Mouse (Mus musculus) heart, embryonic 10.5 days (tissue): ENCODE measurements around the gene Dusp13. TPM values are rescaled to one million over a fixed set of nuclear protein-coding genes. Genes with fewer than 3 reads are reported as not detected.
A peak's percentile ranks its signal among the peaks of the same experiment; 100 is the strongest.

Experiments used
- DNase-seq: peaks from one replicate; pipeline ENCODE4 v3.0.0-alpha.2; 2017; ENCODE audit warnings: low spot score
- H3K27ac ChIP-seq: fragments of 300-500 bp; sonication (generic); 2 replicates; pipeline ENCODE4 v1.5.1; 2016; ENCODE audit warnings: mild to moderate bottlenecking
- H3K27me3 ChIP-seq: fragments of 300-500 bp; sonication (generic); 2 replicates; pipeline ENCODE4 v1.6.1; 2016; ENCODE audit warnings: mild to moderate bottlenecking; ENCODE audit not compliant: poor library complexity, insufficient read depth, severe bottlenecking
- H3K36me3 ChIP-seq: fragments of 300-500 bp; sonication (generic); 2 replicates; pipeline ENCODE4 v1.6.1; 2016; ENCODE audit warnings: mild to moderate bottlenecking, moderate library complexity
- H3K4me1 ChIP-seq: fragments of 300-500 bp; sonication (generic); 2 replicates; pipeline ENCODE4 v1.6.1; 2016; ENCODE audit warnings: mild to moderate bottlenecking
- H3K4me3 ChIP-seq: fragments of 300-500 bp; sonication (generic); 2 replicates; pipeline ENCODE4 v1.5.1; 2016; ENCODE audit warnings: mild to moderate bottlenecking, moderate library complexity
- H3K9me3 ChIP-seq: fragments of 300-500 bp; sonication (generic); 2 replicates; pipeline ENCODE4 v1.6.1; 2016; ENCODE audit warnings: mild to moderate bottlenecking, moderate library complexity
- WGBS: fragments of 180-500 bp; shearing (Covaris S2); methylation state at CpG from one replicate; pipeline ENCODE4 v1.1.7; 2016; 5-methylcytosine and 5-hydroxymethylcytosine counted together
- polyA plus RNA-seq: library from polyadenylated mRNA; unstranded; fragments of >200 nt; fragmentation: Nextera tagmentation; extraction: Ambion mirVana; gene quantifications from 2 replicates; pipeline ENCODE4 v1.2.1, GENCODE M21; 2016

Gene Dusp13
- polyA plus RNA-seq, 1 experiment from 2014 or later, result not detected

DNA sequence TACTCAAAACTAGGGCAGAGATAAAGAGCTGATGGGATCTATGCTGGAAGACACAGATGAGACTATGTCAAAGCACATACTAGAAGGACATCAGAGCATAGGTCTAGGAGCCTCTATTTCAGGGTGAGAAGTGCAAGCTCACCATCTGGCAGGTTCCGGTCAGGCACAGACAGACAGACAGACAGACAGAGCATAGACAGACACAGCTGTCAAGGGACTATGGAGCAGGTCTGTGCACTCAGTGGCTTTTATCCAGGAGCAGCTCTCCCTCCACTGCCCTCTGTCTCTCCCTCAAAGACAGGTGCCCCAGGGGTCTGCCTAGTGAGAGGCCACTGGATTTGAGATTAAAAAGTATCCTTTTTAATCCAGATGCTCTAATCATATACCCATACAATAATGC, 6.8 kb downstream of the Dusp13 start:
- peaks cover 17% of the 10 kb centered on the region for H3K4me1 ChIP-seq
- H3K27me3 ChIP-seq, result peaks cover 32% of the 10 kb centered on the region
- WGBS, result 92% methylated on average over 1 of the region's 1 CpGs
- no peak for DNase-seq
- no peaks in the 10 kb centered on the region for H3K36me3 ChIP-seq
- no peak overlapping the region for H3K27ac ChIP-seq
- no peaks in the 10 kb centered on the region for H3K9me3 ChIP-seq
- H3K4me3 ChIP-seq, result no peak overlapping the region

DNA sequence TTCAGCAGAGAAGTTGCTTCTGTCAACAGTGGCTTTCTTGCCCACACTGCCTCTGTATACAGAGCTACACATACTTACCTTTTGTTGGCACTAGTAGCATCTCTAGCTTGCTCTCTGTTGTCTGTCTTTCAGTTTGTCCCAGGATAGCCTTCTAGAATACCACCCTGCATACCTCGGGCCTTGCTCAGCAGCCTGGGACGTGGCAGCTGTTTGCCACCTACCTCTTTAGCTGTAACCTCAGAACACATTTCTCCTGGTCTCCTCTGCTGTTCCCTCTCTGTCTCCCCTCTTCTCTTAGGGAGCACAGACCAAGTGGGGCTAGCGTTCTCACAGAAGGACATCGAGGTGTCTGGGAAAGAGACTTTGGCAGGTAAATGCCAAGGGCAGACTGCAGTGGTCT, 8.5 kb downstream of the Dusp13 start:
- Histone ChIP-seq H3K4me1 (peaks cover 12% of the 10 kb centered on the region), H3K4me3 (no peak overlapping the region), H3K9me3 (no peaks in the 10 kb centered on the region), H3K27ac (no peak overlapping the region), H3K36me3 (no peaks in the 10 kb centered on the region), H3K27me3 (peaks cover 32% of the 10 kb centered on the region)
- no peak for DNase-seq
- 90% methylated on average over 4 of the region's 4 CpGs for WGBS

DNA sequence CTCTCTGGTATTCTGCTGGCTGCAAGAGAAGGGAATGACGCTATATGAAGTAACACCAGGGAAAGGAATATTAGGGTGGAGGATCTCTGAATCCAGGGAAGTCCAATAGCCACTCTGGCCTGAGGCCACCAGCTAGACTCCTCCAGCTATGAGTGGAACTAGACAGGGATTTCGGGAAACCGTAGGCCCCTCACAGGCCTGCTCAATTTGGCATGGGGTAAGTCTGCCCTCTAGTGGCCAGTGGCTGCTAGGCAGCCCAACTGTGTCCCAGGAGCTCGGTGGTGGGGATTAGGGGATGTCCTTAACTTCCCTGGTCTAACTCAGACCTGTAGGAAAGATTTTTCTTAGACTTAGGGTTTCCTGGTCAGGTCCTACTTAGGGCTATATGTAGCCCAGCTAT, 9.2 kb downstream of the Dusp13 start:
- Histone ChIP-seq H3K27me3 (peaks cover 32% of the 10 kb centered on the region), H3K27ac (no peak overlapping the region; the same call in 1 of the 2 replicates), H3K36me3 (no peaks in the 10 kb centered on the region), H3K9me3 (no peaks in the 10 kb centered on the region), H3K4me1 (peaks cover 12% of the 10 kb centered on the region), H3K4me3 (no peak overlapping the region)
- DNase-seq, result peak; percentile 88
- 11% methylated on average over 4 of the region's 4 CpGs for WGBS

DNA sequence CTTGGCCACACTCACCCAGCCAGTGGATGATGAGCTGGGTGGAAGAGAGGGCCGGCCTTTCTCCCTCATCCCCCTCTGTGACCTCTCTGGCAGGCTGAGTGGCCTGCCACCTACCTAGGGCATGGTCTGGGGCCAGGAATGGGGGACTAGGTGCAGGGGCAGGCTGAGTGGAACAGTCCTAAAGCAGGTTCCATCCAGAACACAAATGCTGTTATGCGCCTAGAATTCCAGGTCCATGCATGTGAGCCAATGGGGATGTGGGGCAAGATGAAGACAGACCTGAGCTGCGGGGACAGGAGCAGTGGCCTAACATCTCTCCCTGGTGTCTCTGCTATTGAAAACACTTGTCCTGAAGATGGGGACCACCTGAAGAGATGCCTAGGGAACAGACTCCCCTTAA, 9.7 kb downstream of the Dusp13 start:
- Histone ChIP-seq H3K4me3 (no peak overlapping the region), H3K27me3 (peaks cover 32% of the 10 kb centered on the region), H3K4me1 (peaks cover 12% of the 10 kb centered on the region), H3K9me3 (no peaks in the 10 kb centered on the region), H3K27ac (peak overlapping the region; percentile 37; the same call in 1 of the 2 replicates), H3K36me3 (no peaks in the 10 kb centered on the region)
- WGBS, result 83% methylated on average over 3 of the region's 3 CpGs
- DNase-seq, result no peak

DNA sequence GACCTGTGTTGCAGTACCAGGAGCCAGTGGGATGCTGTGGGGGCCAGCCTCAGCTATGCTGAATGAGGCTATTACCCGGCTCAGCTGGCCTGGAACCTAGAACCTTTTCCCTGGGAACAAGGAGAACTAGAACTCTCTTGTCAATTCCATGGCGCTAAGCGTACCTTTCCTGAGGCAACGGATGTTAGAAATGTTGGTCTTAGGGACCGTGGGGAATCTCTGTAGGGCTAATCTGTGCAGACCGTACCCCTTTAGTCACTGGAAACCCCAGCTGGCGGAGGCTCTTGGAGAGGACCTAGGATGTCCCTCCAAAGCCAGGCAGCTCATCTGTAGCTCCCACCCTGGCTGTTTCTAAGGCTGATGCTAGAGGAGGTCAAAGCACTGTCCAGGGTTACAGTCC, 10.6 kb downstream of the Dusp13 start:
- H3K36me3 ChIP-seq, result no peaks in the 10 kb centered on the region
- WGBS, result 86% methylated on average over 7 of the region's 7 CpGs

DNA sequence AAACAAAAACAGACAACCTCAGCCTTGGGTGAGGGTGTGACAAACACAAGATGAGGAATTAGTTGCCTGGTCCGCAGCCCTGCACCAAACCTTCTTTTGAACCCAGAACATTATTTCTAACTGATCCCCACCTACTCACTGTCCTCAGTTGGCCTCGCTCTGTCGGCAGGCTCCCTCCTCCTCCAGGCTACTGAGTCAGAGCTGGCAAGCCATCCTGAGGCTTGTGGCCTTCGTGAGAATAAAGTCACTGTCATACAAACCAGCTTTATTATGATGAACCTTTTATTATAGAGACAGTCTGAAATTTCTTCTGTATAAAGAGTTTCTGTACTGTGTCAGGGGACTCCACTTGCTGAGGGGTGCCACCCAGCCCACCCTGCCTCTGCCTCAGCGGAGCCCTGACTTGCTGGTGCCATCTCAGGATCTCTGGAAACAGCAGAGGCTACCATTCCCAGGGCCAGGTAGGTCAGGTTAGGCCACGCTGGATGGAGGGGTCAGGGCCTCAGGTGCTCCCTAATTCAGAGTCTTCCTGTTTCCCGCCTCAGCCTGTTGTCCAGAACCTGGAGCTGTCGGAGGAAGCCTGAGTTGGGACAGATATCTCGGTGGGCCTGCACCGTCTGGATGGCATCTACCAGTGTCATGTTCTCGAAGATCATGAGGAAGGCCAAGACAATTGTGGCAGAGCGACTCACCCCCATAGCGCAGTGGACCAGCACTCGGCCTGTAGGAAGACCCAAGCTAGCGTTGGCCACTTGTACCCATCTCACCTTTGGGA, 17.7 kb downstream of the Dusp13 start:
- peaks cover 16% of the 10 kb centered on the region for H3K4me1 ChIP-seq
- H3K9me3 ChIP-seq, result no peaks in the 10 kb centered on the region
- no peaks in the 10 kb centered on the region for H3K27me3 ChIP-seq
- WGBS, result 84% methylated on average over 15 of the region's 15 CpGs
- no peak overlapping the region for H3K27ac ChIP-seq
- peak; percentile 70 for DNase-seq
- no peak overlapping the region for H3K4me3 ChIP-seq
- H3K36me3 ChIP-seq, result no peaks in the 10 kb centered on the region

More for the DNA sequence above, 10.6 kb downstream of the Dusp13 start:
- no peak for DNase-seq
- H3K9me3 ChIP-seq, result no peaks in the 10 kb centered on the region
- H3K4me3 ChIP-seq, result no peak overlapping the region
- H3K27me3 ChIP-seq, result peaks cover 32% of the 10 kb centered on the region
- no peak overlapping the region for H3K27ac ChIP-seq
- H3K4me1 ChIP-seq, result peaks cover 12% of the 10 kb centered on the region

DNA sequence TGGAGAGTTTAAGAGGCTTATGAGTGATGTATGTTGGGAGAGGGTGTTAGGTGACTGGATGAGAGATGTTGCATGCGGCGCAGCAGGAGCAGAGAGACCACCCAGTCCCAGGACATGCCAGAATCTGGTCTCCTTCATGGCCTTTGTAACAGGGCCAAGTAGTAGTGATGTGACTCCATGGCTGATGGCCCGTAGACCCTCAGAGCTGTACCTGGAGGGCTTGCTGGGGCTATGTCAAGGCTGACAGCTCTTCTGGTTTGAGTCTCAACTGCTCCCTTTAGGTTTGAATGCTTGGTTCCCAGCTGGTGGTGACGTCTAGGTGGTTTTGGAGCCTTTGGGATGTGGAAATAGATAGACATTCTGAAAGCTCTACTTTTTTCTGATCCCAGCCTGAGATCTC, 21.0 kb downstream of the Dusp13 start:
- H3K4me3 ChIP-seq, result no peak overlapping the region
- H3K27ac ChIP-seq, result no peak overlapping the region
- peaks cover 20% of the 10 kb centered on the region for H3K4me1 ChIP-seq
- H3K36me3 ChIP-seq, result no peaks in the 10 kb centered on the region
- H3K27me3 ChIP-seq, result no peaks in the 10 kb centered on the region
- WGBS, result 86% methylated on average over 4 of the region's 4 CpGs
- DNase-seq, result peak; percentile 66
- H3K9me3 ChIP-seq, result no peaks in the 10 kb centered on the region

DNA sequence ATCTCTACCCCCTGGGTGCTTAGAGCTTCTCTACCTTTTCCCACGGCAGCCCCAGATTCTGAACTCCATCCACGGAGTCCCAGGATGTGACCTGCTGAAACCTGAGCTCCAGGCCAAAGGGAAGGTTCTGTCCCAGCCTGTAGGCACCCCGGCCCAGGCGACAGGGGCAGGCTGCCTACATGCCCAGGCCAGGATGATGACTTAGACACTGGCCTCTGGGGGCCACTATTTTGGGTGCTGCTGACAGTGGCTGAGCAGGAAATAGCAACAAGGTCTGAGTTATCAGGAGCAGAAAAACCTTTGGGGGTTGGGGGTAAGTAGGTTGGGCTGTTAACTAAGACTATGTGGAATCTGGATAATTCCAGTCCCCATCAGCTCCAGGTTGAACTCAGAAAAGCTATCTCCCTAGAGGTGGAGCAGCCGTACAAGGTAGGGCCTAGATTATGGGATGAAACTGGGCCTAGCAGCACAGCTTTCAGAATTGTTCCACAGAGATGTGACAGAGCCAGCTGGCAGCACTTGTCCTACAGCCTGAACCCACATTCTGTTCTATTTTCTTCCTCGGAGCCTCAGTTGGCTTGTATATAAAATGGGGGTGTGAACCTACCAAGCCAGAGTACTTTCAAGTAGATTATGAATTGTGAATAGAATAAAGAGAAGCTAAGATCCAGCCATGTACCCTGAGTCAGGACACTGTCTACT, 21.8 kb downstream of the Dusp13 start:
- peak; percentile 73 for DNase-seq
- Histone ChIP-seq H3K4me1 (peaks cover 22% of the 10 kb centered on the region), H3K27me3 (no peaks in the 10 kb centered on the region), H3K27ac (peak overlapping the region; percentile 57; the same call in 1 of the 2 replicates), H3K4me3 (no peak overlapping the region), H3K36me3 (no peaks in the 10 kb centered on the region), H3K9me3 (no peaks in the 10 kb centered on the region)
- WGBS, result 50% methylated on average over 6 of the region's 6 CpGs

DNA sequence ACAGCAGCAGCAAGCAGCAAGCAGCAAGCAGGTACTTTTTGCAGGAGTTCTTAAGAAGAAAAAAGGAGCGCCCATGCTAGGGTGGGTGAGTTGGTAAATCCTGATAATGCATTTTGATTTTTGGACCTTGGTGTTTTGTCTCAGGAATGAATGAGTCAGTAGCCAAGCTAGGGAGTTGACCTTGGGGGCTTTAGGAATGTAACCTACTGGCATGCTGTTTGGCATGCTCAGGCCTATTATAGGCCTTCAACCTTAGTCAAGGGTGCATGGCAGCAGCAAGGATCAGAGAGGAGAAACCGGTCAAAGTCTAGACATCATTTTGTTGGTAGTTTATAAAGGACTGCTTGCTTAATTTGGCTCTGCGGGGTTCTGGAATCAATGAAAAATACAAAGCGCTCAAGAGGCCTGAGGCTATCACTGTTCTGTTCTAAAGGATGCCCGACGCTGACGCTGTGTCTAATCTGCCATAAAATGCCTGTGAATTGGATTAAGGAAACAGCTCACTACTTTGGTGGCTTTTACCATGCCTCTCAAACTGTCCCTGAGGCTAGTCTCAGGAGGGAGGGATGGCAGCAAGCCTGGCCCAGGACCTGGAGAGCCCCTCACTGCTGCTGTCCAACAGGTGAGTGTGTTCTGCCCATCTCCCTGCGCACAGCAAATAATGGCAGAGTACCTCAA, 28.8 kb downstream of the Dusp13 start:
- Histone ChIP-seq H3K27ac (no peak overlapping the region), H3K4me3 (no peak overlapping the region), H3K4me1 (peaks cover 27% of the 10 kb centered on the region), H3K36me3 (no peaks in the 10 kb centered on the region), H3K9me3 (no peaks in the 10 kb centered on the region), H3K27me3 (no peaks in the 10 kb centered on the region; the same call in 1 of the 2 replicates)
- WGBS, result 85% methylated on average over 8 of the region's 8 CpGs
- no peak for DNase-seq

DNA sequence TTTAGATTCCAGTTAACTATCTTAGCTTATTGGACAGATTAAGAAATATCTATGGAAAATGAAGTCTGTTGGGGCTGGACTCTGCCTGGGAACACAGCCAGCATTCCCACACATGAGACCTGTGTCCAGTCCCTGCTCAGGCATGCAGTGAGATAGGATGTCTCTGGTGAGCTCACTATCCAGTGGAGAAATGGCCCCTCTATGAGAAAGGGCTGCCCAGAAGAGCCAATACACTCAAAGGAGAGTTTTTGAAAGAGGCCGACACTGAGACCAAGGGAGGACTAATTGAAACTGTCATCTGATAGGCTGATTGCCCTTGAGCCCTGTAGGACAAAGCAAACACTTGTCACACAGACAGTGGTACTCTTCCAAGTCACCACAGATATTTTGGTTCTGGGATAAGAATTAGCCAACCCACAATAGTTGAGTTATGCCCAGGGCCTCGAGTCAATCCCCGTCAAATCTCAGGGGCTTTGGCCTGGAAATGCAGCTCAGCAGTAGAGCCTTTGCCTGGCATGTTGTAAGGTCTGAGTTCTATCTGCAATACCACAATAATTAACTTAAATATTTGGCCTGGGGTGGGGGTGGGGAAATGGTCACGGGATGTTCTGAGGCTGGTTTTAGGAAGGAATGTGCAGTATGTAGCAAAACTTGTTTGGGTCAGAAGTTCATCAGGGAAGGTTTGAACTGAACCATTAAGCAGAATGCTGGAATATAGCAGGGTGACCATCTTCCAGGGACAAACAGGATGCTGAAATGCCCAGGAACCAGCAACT, 30.4 kb downstream of the Dusp13 start:
- H3K27me3 ChIP-seq, result no peaks in the 10 kb centered on the region; the same call in 1 of the 2 replicates
- peak overlapping the region; percentile 31; the same call in 1 of the 2 replicates for H3K27ac ChIP-seq
- H3K36me3 ChIP-seq, result no peaks in the 10 kb centered on the region
- no peaks in the 10 kb centered on the region for H3K9me3 ChIP-seq
- H3K4me3 ChIP-seq, result no peak overlapping the region
- no peak for DNase-seq
- 46% methylated on average over 4 of the region's 4 CpGs for whole genome bisulfite sequencing
- peaks cover 30% of the 10 kb centered on the region for H3K4me1 ChIP-seq

DNA sequence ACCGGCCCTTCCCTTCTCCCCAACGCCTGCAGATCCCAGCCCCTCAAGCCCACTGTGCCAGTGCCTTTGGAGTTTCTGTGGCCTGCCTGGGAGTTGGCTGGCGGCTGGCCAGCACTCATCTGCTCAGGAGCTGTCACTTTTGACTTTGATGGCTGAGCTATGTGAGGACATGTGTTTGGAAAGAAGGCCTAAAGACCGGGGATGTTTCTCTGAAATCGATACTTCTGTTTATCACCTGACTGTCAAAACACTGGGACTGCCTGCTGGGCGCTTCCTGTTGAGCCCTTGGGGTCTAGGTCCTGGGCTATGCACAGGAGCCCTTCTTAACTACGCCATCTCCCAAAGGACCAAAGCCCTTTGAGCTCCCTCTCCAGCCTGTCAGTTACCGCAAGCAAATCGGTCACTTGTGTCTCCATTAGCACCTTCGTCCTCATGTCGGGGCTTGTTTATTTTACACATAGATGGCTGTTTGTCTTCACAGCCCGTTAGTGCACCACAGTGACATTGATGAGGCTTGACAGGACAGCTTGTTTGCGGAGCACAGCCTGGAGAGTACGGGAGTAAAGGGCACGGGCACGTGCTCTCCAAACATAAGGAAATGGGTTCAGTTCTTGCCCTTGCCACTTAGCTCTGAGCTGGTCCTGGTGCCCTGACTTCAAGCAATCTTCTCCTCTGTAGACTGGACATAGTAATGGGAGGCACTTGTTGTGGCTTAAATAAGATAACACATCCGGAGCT, 31.2 kb downstream of the Dusp13 start:
- Histone ChIP-seq H3K27ac (peak overlapping the region; percentile 31), H3K36me3 (no peaks in the 10 kb centered on the region), H3K4me3 (peak overlapping the region; percentile 10), H3K27me3 (no peaks in the 10 kb centered on the region; the same call in 1 of the 2 replicates), H3K4me1 (peaks cover 26% of the 10 kb centered on the region), H3K9me3 (no peaks in the 10 kb centered on the region)
- WGBS, result 9% methylated on average over 17 of the region's 17 CpGs
- DNase-seq, result no peak

DNA sequence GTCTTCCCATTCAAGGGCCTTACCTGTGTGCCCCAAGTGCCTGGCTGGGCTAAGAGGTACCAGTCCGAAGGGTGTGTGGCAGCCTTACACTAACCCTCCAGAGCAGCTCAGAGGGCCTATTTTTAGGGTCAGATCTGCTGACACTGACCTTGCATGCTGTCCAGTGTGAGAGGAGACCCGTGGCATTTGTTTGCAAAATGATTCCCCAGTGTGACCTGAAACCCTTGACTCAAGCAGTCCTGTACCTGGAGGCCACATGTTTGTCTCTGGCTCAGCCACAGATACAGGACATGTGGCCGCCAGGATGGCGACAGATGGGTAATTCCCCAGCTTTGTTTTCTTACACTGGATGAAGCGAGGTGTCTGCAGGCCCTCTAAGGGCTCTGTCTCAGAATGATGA, 36.5 kb downstream of the Dusp13 start, which contains the start of gene Dupd1:
Gene Dupd1 (minus strand): TSS at position 91 of the 400 bp plus-strand sequence.
- Histone ChIP-seq H3K27ac (no peak within 1 kb of the TSS), H3K27me3 (peaks cover 5% of the 10 kb centered on the region; the same call in 1 of the 2 replicates)
- WGBS, result 54% methylated on average over 5 of the region's 5 CpGs

More for the DNA sequence above, 36.5 kb downstream of the Dusp13 start, which contains the start of gene Dupd1:
- no peak for DNase-seq
- Histone ChIP-seq H3K4me3 (no peak within 1 kb of the TSS), H3K4me1 (peaks cover 23% of the 10 kb centered on the region), H3K9me3 (no peaks in the 10 kb centered on the region), H3K36me3 (no peaks in the 10 kb centered on the region)
